ENCODE assay signal across 9 mouse cellular contexts in genomic region chr3:95686492-95687167, GRCm38 (mm10). TPM values are rescaled to one million over a fixed set of nuclear protein-coding genes. Genes with fewer than 3 reads are reported as not detected.
DNase-seq lines count a peak whose midpoint lies in the region; ATAC-seq lines count a peak whose summit lies in the region.
"Had no signal": no experiment of that assay in that cellular context is flagged by ENCODE, and none has a peak within 500 bp of the region (broad histone marks: within the 10 kb centered on the region; RNA-seq: fewer than 3 reads in every experiment).

No protein-coding gene starts in this region.

- no peak for ATAC-seq in neural tube, embryonic 11.5 days (ENCODE audit: insufficient read depth, low FRiP score, low TSS enrichment)
- no peak for ATAC-seq in limb, embryonic 12.5 days (ENCODE audit: insufficient number of reproducible peaks, insufficient read depth, low FRiP score, low TSS enrichment, low read depth)
- no peak for ATAC-seq in stomach, embryonic 15.5 days (ENCODE audit: insufficient read depth, low FRiP score, low read depth)

- H3K9ac ChIP-seq in neural tube, embryonic 11.5 days (ENCODE audit: low read length): no peak overlapping the region
- H3K9ac ChIP-seq in limb, embryonic 12.5 days (replicated peaks): no peak overlapping the region
- H3K9ac ChIP-seq in stomach, embryonic 15.5 days: no peak overlapping the region

- WGBS in neural tube, embryonic 11.5 days: 43% methylated on average over 9 of the region's 10 CpGs
- WGBS in limb, embryonic 12.5 days: 46% methylated on average over 9 of the region's 10 CpGs
- WGBS in stomach, embryonic 15.5 days: 49% methylated on average over 10 of the region's 10 CpGs

- peak; percentile 16 to 45 for DNase-seq in adrenal gland, adult (ENCODE audit: inconsistent age in 2 of 2, low spot score in 1 of 2)
- no peak for DNase-seq in adrenal gland, adult 18-20 months (ENCODE audit: low spot score in 2 of 2)
- no peak for DNase-seq in neural tube, embryonic 11.5 days (ENCODE audit: low spot score)
- DNase-seq in neural tube, embryonic 10.5 days (ENCODE audit: extremely low spot score, low spot score): no peak
- no peak for DNase-seq in thymus, postnatal 36 days
- no peak for DNase-seq in left cerebral cortex, adult 11 months (ENCODE audit: low spot score)

- H3K4me2 ChIP-seq in neural tube, embryonic 11.5 days (ENCODE audit: low read depth): peak overlapping the region; percentile 67; the same call in 1 of the 2 replicates
- peak overlapping the region; percentile 94 for H3K4me2 ChIP-seq in limb, embryonic 12.5 days
- H3K4me2 ChIP-seq in stomach, embryonic 15.5 days: peak overlapping the region; percentile 92

- H3K4me3 ChIP-seq in neural tube, embryonic 11.5 days (ENCODE audit: low read depth, low read length): no peak overlapping the region
- H3K4me3 ChIP-seq in limb, embryonic 12.5 days (replicated peaks): 0 out of 2 replicates have a peak overlapping the region, but pooled peaks have one; percentile 48
- H3K4me3 ChIP-seq in stomach, embryonic 15.5 days (replicated peaks): peak overlapping the region; percentile 50

- H3K4me1 ChIP-seq in neural tube, embryonic 11.5 days (ENCODE audit: control insufficient read depth, insufficient read depth, low read length): peaks cover 12% of the 10 kb centered on the region
- peaks cover 46% of the 10 kb centered on the region for H3K4me1 ChIP-seq in limb, embryonic 12.5 days (replicated peaks)
- peaks cover 36% of the 10 kb centered on the region for H3K4me1 ChIP-seq in stomach, embryonic 15.5 days

- H3K36me3 ChIP-seq in neural tube, embryonic 11.5 days (ENCODE audit: control insufficient read depth, insufficient read depth, low read length): no peaks in the 10 kb centered on the region
- peaks cover 6% of the 10 kb centered on the region; the same call in 1 of the 2 replicates for H3K36me3 ChIP-seq in limb, embryonic 12.5 days
- no peaks in the 10 kb centered on the region for H3K36me3 ChIP-seq in stomach, embryonic 15.5 days

- H3K27me3 ChIP-seq in neural tube, embryonic 11.5 days (ENCODE audit: control insufficient read depth, insufficient read depth, low read length): no peaks in the 10 kb centered on the region
- H3K27me3 ChIP-seq in limb, embryonic 12.5 days: peaks cover 9% of the 10 kb centered on the region; the same call in 1 of the 2 replicates
- H3K27me3 ChIP-seq in stomach, embryonic 15.5 days (replicated peaks): no peaks in the 10 kb centered on the region

- H3K9me3 ChIP-seq in neural tube, embryonic 11.5 days (ENCODE audit: control insufficient read depth, low read length): no peaks in the 10 kb centered on the region
- H3K9me3 ChIP-seq in limb, embryonic 12.5 days: 0 out of 2 replicates have a peak, but pooled peaks cover 4% of the 10 kb centered on the region
- no peaks in the 10 kb centered on the region for H3K9me3 ChIP-seq in stomach, embryonic 15.5 days

- no peak overlapping the region for H3K27ac ChIP-seq in neural tube, embryonic 11.5 days (ENCODE audit: low read depth, low read length)
- H3K27ac ChIP-seq in limb, embryonic 12.5 days: 0 out of 2 replicates have a peak overlapping the region, but pooled peaks have one; percentile 23
- H3K27ac ChIP-seq in stomach, embryonic 15.5 days: peak overlapping the region; percentile 95; the same call in 1 of the 2 replicates
- H3K27ac ChIP-seq: macrophage had no signal

RNA-seq across cellular contexts. Expression of gene Adamtsl4, which starts 1.1 kb away (rescaled TPM):
- total RNA-seq in adrenal gland, adult 18-20 months (2021): 10 to 100 TPM in 1 of 2 experiments, 1 to 10 TPM in 1; 8.6 to 10.1 TPM
- polyA plus RNA-seq in neural tube, embryonic 11.5 days (2014; fragmentation: Nextera tagmentation; extraction: Ambion mirVana): 0.42 and 0.82 TPM in 2 replicates
- 0.71 and 1.4 TPM in 2 replicates for polyA plus RNA-seq in limb, embryonic 12.5 days (2016; fragmentation: Nextera tagmentation; extraction: Ambion mirVana)
- polyA plus RNA-seq in stomach, embryonic 15.5 days (2015; fragmentation: Nextera tagmentation; extraction: Ambion mirVana): 3.8 and 7.3 TPM in 2 replicates

RNA-seq across cellular contexts. Expression of gene Mcl1, which starts 28.0 kb away (rescaled TPM):
- total RNA-seq in adrenal gland, adult 18-20 months (2021): 100 to 1,000 TPM; 138 to 228 TPM
- polyA plus RNA-seq in neural tube, embryonic 11.5 days (2014; fragmentation: Nextera tagmentation; extraction: Ambion mirVana): 75.7 and 79.4 TPM in 2 replicates
- 69.9 and 75.7 TPM in 2 replicates for polyA plus RNA-seq in limb, embryonic 12.5 days (2016; fragmentation: Nextera tagmentation; extraction: Ambion mirVana)
- 54.1 and 57.7 TPM in 2 replicates for polyA plus RNA-seq in stomach, embryonic 15.5 days (2015; fragmentation: Nextera tagmentation; extraction: Ambion mirVana)

RNA-seq across cellular contexts. Expression of gene Ecm1, which starts 52.7 kb away (rescaled TPM):
- 100 to 1,000 TPM; 427 to 665 TPM for total RNA-seq in adrenal gland, adult 18-20 months (2021)
- 20.5 and 21.5 TPM in 2 replicates for polyA plus RNA-seq in neural tube, embryonic 11.5 days (2014; fragmentation: Nextera tagmentation; extraction: Ambion mirVana)
- 4.1 and 4.4 TPM in 2 replicates for polyA plus RNA-seq in limb, embryonic 12.5 days (2016; fragmentation: Nextera tagmentation; extraction: Ambion mirVana)
- 18.5 and 42.6 TPM in 2 replicates for polyA plus RNA-seq in stomach, embryonic 15.5 days (2015; fragmentation: Nextera tagmentation; extraction: Ambion mirVana)

Comparison
In these comparisons a context has a peak if more than half of its experiments do, and no peak if none do; other contexts are left out.
1. DNase-seq: peak in adrenal gland, adult (2 of 2); none in adrenal gland, adult 18-20 months (0 of 2), neural tube, embryonic 11.5 days (single experiment), neural tube, embryonic 10.5 days (single experiment), thymus, postnatal 36 days (0 of 2) and left cerebral cortex, adult 11 months (single experiment).
2. Peak in every context shown above with its lines, with median percentiles within 50 percentile points of each other: H3K4me2 ChIP-seq.